Mouse (Mus musculus) megakaryocyte, embryonic 14.5 days (primary cell): ENCODE results near the gene Grk5. TPM values are rescaled to one million over a fixed set of nuclear protein-coding genes. Genes with fewer than 3 reads are reported as not detected.

Experiments used
- H3K27me3 ChIP-seq: replicated peaks from 2 replicates; pipeline ENCODE3; 2012; ENCODE audit warnings: inconsistent platforms
- H3K36me3 ChIP-seq: replicated peaks from 2 replicates; pipeline ENCODE3; 2012; ENCODE audit warnings: low read length, inconsistent platforms, mixed read lengths
- H3K4me1 ChIP-seq: 2 replicates; pipeline ENCODE4 v1.6.1; 2012; ENCODE audit warnings: inconsistent platforms
- H3K4me3 ChIP-seq: replicated peaks from 2 replicates; pipeline ENCODE3; 2012; ENCODE audit warnings: moderate library complexity, mild to moderate bottlenecking, inconsistent platforms
- H3K9me3 ChIP-seq: 2 replicates; pipeline ENCODE4 v1.6.1; 2012; ENCODE audit warnings: inconsistent platforms
- FLI1 ChIP-seq: IDR thresholded peaks from 2 replicates; pipeline ENCODE4 v1.6.1; 2012; ENCODE audit warnings: low read length, inconsistent platforms, mixed read lengths
- GATA1 ChIP-seq: IDR thresholded peaks from 3 replicates; pipeline ENCODE4 v1.6.1; 2012; ENCODE audit warnings: mixed read lengths, low read length, inconsistent platforms, borderline replicate concordance
- polyA plus RNA-seq: library from polyadenylated mRNA; stranded (reverse); fragments of >175 nt; gene quantifications from 2 replicates; pipeline ENCODE4 v1.2.3, GENCODE M21; 2012; ENCODE audit warnings: low replicate concordance; ENCODE audit not compliant: insufficient read depth

The Grk5 gene
- polyA plus RNA-seq, 1 experiment, result 5.0 TPM

DNA sequence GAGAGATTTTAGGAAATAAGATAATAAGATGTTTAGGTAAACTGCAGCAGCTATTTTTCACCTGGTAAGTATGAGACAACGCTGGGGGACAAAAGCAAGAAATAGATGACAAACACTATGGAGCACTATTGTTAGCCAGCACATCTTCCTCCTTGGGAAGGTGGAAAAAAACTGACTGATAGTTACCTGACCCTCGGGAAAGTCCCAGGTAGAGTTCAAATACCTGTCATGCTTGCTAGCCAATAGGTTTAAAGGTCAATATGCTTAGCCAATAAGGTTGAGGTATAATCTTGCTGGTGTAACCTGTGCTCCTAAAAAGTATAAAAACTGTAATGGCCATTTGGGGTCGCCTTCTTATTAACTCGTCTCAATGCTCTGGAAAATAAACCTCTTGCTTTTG is 251.8 kb downstream of the Grk5 start:
- Histone ChIP-seq H3K36me3 (peaks cover 8% of the 10 kb centered on the region), H3K4me3 (peak overlapping the region; percentile 92), H3K27me3 (no peaks in the 10 kb centered on the region), H3K4me1 (peaks cover 25% of the 10 kb centered on the region), H3K9me3 (no peaks in the 10 kb centered on the region)
- TF ChIP-seq FLI1, result no peak
- TF ChIP-seq GATA1, result no peak

Other genes with a start within 250 kb of the Grk5 start
- gene Nanos1, start 133.8 kb upstream of the Grk5 start, polyA plus RNA-seq, result 0.69 and 0.83 TPM in 2 replicates
- gene Eif3a, start 99.1 kb upstream of the Grk5 start, polyA plus RNA-seq, result 5.7 and 38.4 TPM in 2 replicates
- 8.6 TPM in 1 of 2 replicates, not detected in the other for gene Fam45a, start 78.2 kb upstream of the Grk5 start, polyA plus RNA-seq
- not detected in 2 replicates for gene Sfxn4, start 28.3 kb upstream of the Grk5 start, polyA plus RNA-seq
- 7.1 and 9.4 TPM in 2 replicates for gene Prdx3, start 15.2 kb upstream of the Grk5 start, polyA plus RNA-seq